Mouse (Mus musculus) ES-Bruce4 (cell line): ENCODE results near the gene Palm2.

Experiments
- EP300 ChIP-seq: IDR thresholded peaks from 2 replicates; pipeline ENCODE4 v1.6.1; 2011; ENCODE audit warnings: low read depth, low read length; ENCODE audit not compliant: insufficient read depth
- POLR2A ChIP-seq: IDR thresholded peaks from one replicate; pipeline ENCODE4 v1.8.1; 2011; ENCODE audit warnings: low read length; ENCODE audit not compliant: insufficient read depth

GRCm38 (mm10) chr4:57696955-57697354 lies 262.9 kb downstream of the Palm2 start:
- no peak for TF ChIP-seq EP300
- no peak for TF ChIP-seq POLR2A
